In the genomic region with DNA sequence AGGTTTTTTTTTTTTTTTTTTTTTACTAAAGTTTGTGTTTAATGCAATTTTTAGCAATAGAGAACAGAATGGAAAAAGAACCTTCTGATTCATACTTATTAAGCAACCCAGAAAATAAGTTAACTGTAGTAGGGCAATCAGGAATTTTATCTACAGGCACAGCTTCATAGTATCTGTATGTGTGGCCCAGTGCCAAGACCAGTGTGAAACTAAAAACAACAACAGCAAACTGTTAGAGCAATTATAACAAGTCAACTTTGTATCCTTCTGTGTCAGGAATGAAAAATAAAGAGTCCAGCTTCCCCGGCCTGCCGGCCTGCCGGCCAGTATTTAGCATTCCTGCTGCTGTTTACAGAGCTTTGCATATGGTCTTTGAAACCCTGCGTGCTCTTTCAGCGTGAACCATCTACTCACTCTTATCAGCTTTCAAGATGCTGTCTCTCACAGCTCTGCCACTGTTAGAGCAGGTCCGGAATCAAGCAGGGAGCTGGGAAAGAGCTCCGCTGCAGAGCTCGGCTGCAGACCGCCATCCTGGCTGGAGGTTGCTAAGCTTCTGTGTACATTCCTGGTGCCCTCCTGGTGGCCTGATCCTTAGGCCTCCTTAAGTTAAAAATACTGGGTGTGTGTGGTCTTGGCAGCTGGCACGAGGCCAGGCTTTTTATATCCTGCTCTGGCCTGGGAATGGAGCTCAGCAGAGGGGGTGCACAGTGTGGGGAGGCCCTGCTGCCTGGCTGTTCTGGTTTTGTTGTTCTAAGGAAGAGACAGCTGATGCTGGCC, we compare ENCODE assay signal across 7 mouse cellular contexts.
DNase-seq lines count a peak whose midpoint lies in the region; ATAC-seq lines count a peak whose summit lies in the region.

No protein-coding gene starts in this region.

- H3K36me3 ChIP-seq in hindbrain, embryonic 13.5 days: no peaks in the 10 kb centered on the region
- H3K36me3 ChIP-seq in limb, embryonic 15.5 days: no peaks in the 10 kb centered on the region
- no peaks in the 10 kb centered on the region for H3K36me3 ChIP-seq in midbrain, embryonic 15.5 days (replicated peaks)

- WGBS in hindbrain, embryonic 13.5 days: 2% methylated on average over 10 of the region's 10 CpGs
- WGBS in limb, embryonic 15.5 days: 10% methylated on average over 10 of the region's 10 CpGs
- WGBS in midbrain, embryonic 15.5 days: 4% methylated on average over 10 of the region's 10 CpGs

- peaks cover 79% of the 10 kb centered on the region for H3K4me1 ChIP-seq in hindbrain, embryonic 13.5 days (replicated peaks)
- H3K4me1 ChIP-seq in limb, embryonic 15.5 days: peaks cover 49% of the 10 kb centered on the region
- H3K4me1 ChIP-seq in midbrain, embryonic 15.5 days: peaks cover 55% of the 10 kb centered on the region

- H3K9me3 ChIP-seq in hindbrain, embryonic 13.5 days: no peaks in the 10 kb centered on the region
- H3K9me3 ChIP-seq in limb, embryonic 15.5 days: no peaks in the 10 kb centered on the region
- no peaks in the 10 kb centered on the region for H3K9me3 ChIP-seq in midbrain, embryonic 15.5 days

- no peaks in the 10 kb centered on the region for H3K27me3 ChIP-seq in hindbrain, embryonic 13.5 days
- no peaks in the 10 kb centered on the region for H3K27me3 ChIP-seq in limb, embryonic 15.5 days
- no peaks in the 10 kb centered on the region for H3K27me3 ChIP-seq in midbrain, embryonic 15.5 days (replicated peaks)

- no peak overlapping the region for H3K4me3 ChIP-seq in hindbrain, embryonic 13.5 days
- H3K4me3 ChIP-seq in limb, embryonic 15.5 days: no peak overlapping the region
- H3K4me3 ChIP-seq in midbrain, embryonic 15.5 days: no peak overlapping the region

- H3K4me2 ChIP-seq in hindbrain, embryonic 13.5 days: peak overlapping the region; percentile 25
- 0 out of 2 replicates have a peak overlapping the region, but pooled peaks have one; percentile 4 for H3K4me2 ChIP-seq in limb, embryonic 15.5 days
- H3K4me2 ChIP-seq in midbrain, embryonic 15.5 days: peak overlapping the region; percentile 22; the same call in 1 of the 2 replicates

- DNase-seq in adrenal gland, adult 18-20 months (ENCODE audit: low spot score in 2 of 2): peak; percentile 32 to 46
- DNase-seq in cerebellum, adult 8-10 months: peak; percentile 48
- peak; percentile 89 for DNase-seq in forelimb bud, embryonic 11.5 days (ENCODE audit: low read depth, low spot score)
- peak; percentile 70 for DNase-seq in testis, postnatal 10 days (ENCODE audit: low spot score)

- H3K9ac ChIP-seq in hindbrain, embryonic 13.5 days: peak overlapping the region; percentile 44; the same call in 1 of the 2 replicates
- no peak overlapping the region for H3K9ac ChIP-seq in limb, embryonic 15.5 days
- H3K9ac ChIP-seq in midbrain, embryonic 15.5 days: no peak overlapping the region

- peak; percentile 71 for ATAC-seq in hindbrain, embryonic 13.5 days (ENCODE audit: low FRiP score)
- ATAC-seq in limb, embryonic 15.5 days (ENCODE audit: insufficient number of reproducible peaks, low FRiP score, low TSS enrichment, low read depth): peak; percentile 90
- peak; percentile 64 for ATAC-seq in midbrain, embryonic 15.5 days (replicated peaks)

- H3K27ac ChIP-seq in hindbrain, embryonic 13.5 days: peak overlapping the region; percentile 83
- H3K27ac ChIP-seq in limb, embryonic 15.5 days: peak overlapping the region; percentile 62
- peak overlapping the region; percentile 4; the same call in 1 of the 2 replicates for H3K27ac ChIP-seq in midbrain, embryonic 15.5 days

Comparison
In these comparisons a context has a peak if more than half of its experiments do, and no peak if none do; other contexts are left out.
1. DNase-seq: peak in every context shown above with its lines; median percentile 89 in forelimb bud, embryonic 11.5 days; 70 in testis, postnatal 10 days; 48 in cerebellum, adult 8-10 months; 39 in adrenal gland, adult 18-20 months.
2. H3K27ac ChIP-seq: peak in every context shown above with its lines; median percentile 83 in hindbrain, embryonic 13.5 days; 62 in limb, embryonic 15.5 days; 4 in midbrain, embryonic 15.5 days.